Mouse (Mus musculus) midbrain, embryonic 16.5 days (tissue): ENCODE measurements around the gene Olfr1413. TPM values are rescaled to one million over a fixed set of nuclear protein-coding genes. Genes with fewer than 3 reads are reported as not detected.
A peak's percentile ranks its signal among the peaks of the same experiment; 100 is the strongest.

Experiments used
- ATAC-seq: fragments of 200-750 bp; cut with Nextera tagmentation; 2 replicates; pipeline ENCODE4 v1.8.0; 2017; ENCODE audit warnings: moderate TSS enrichment
- H3K27ac ChIP-seq: fragments of 300-500 bp; sonication (generic); 2 replicates; pipeline ENCODE4 v1.5.1; 2014; ENCODE audit warnings: mild to moderate bottlenecking, low read length, mixed read lengths
- H3K27me3 ChIP-seq: fragments of 300-500 bp; sonication (generic); 2 replicates; pipeline ENCODE4 v1.6.1; 2014; ENCODE audit warnings: low read depth, low read length, mixed read lengths; ENCODE audit not compliant: control insufficient read depth, insufficient read depth
- H3K36me3 ChIP-seq: fragments of 300-500 bp; sonication (generic); 2 replicates; pipeline ENCODE4 v1.6.1; 2014; ENCODE audit warnings: mild to moderate bottlenecking, low read length, moderate library complexity, mixed read lengths; ENCODE audit not compliant: control insufficient read depth, insufficient read depth
- H3K4me1 ChIP-seq: fragments of 300-500 bp; sonication (generic); 2 replicates; pipeline ENCODE4 v1.6.1; 2014; ENCODE audit warnings: mild to moderate bottlenecking, low read length, mixed read lengths; ENCODE audit not compliant: control insufficient read depth, insufficient read depth
- H3K4me2 ChIP-seq: fragments of 300-500 bp; sonication (generic); 2 replicates; pipeline ENCODE4 v1.6.1; 2014; ENCODE audit warnings: mild to moderate bottlenecking, low read length, mixed read lengths
- H3K4me3 ChIP-seq: fragments of 300-500 bp; sonication (generic); 2 replicates; pipeline ENCODE4 v1.5.1; 2014; ENCODE audit warnings: low read depth, mild to moderate bottlenecking, low read length, moderate library complexity, mixed read lengths
- H3K9ac ChIP-seq: fragments of 300-500 bp; sonication (generic); 2 replicates; pipeline ENCODE4 v1.6.1; 2014; ENCODE audit warnings: low read depth, low read length, mixed read lengths
- H3K9me3 ChIP-seq: fragments of 300-500 bp; sonication (generic); replicated peaks from 2 replicates; pipeline ENCODE4 v1.6.1; 2014; ENCODE audit warnings: mild to moderate bottlenecking, low read length, mixed read lengths; ENCODE audit not compliant: control insufficient read depth, poor library complexity, severe bottlenecking
- WGBS: fragments of 180-500 bp; shearing (Covaris S2); extraction: QIAGEN DNeasy Blood & Tissue Kit; methylation state at CpG from one replicate; pipeline ENCODE4 v1.1.7; 2014; 5-methylcytosine and 5-hydroxymethylcytosine counted together
- polyA plus RNA-seq: library from polyadenylated mRNA; unstranded; fragments of >200 nt; fragmentation: Nextera tagmentation; extraction: Ambion mirVana; gene quantifications from 2 replicates; pipeline ENCODE4 v1.2.1, GENCODE M21; 2015

Olfr1413 gene
- polyA plus RNA-seq, result not detected in 2 replicates

- Histone ChIP-seq H3K4me2 (no peak within 1 kb of the TSS), H3K36me3 (no peaks in the 10 kb centered on the region), H3K9me3 (no peaks in the 10 kb centered on the region), H3K9ac (no peak within 1 kb of the TSS), H3K4me3 (no peak within 1 kb of the TSS), H3K27ac (no peak within 1 kb of the TSS), H3K4me1 (no peaks in the 10 kb centered on the region), H3K27me3 (no peaks in the 10 kb centered on the region)
- ATAC-seq, result no peak
- 81% methylated on average over 3 of the region's 3 CpGs for WGBS
Measured at GRCm38 (mm10) chr1:92571022-92571421, at the start of gene Olfr1413. Olfr1413 (plus strand) TSS chr1:92571322.

GRCm38 (mm10) chr1:92521376-92521775, 49.7 kb upstream of the Olfr1413 start:
- no peaks in the 10 kb centered on the region for H3K9me3 ChIP-seq
- no peaks in the 10 kb centered on the region for H3K36me3 ChIP-seq
- no peaks in the 10 kb centered on the region for H3K27me3 ChIP-seq
- peak overlapping the region; percentile 54; the same call in 1 of the 2 replicates for H3K9ac ChIP-seq
- H3K4me1 ChIP-seq, result no peaks in the 10 kb centered on the region
- WGBS, result 17% methylated on average over 10 of the region's 10 CpGs
- 0 out of 2 replicates have a peak, but pooled peaks have one; percentile 32 for ATAC-seq
- no peak overlapping the region for H3K4me3 ChIP-seq
- no peak overlapping the region for H3K27ac ChIP-seq
- H3K4me2 ChIP-seq, result peak overlapping the region; percentile 44

- no peak overlapping the region for H3K4me3 ChIP-seq
- H3K27me3 ChIP-seq, result no peaks in the 10 kb centered on the region
- H3K4me2 ChIP-seq, result no peak overlapping the region
- H3K9me3 ChIP-seq, result no peaks in the 10 kb centered on the region
- H3K4me1 ChIP-seq, result no peaks in the 10 kb centered on the region
- no peak for ATAC-seq
- WGBS, result 89% methylated on average over 3 of the region's 3 CpGs
- H3K9ac ChIP-seq, result no peak overlapping the region
- H3K27ac ChIP-seq, result no peak overlapping the region
- H3K36me3 ChIP-seq, result no peaks in the 10 kb centered on the region
Measured at GRCm38 (mm10) chr1:92523764-92524163, 47.4 kb upstream of the Olfr1413 start.

GRCm38 (mm10) chr1:92536972-92537371, 34.1 kb upstream of the Olfr1413 start:
- 60% methylated on average over 5 of the region's 5 CpGs for WGBS
- H3K4me2 ChIP-seq, result no peak overlapping the region
- no peak for ATAC-seq

GRCm38 (mm10) chr1:92539071-92539470, 32.1 kb upstream of the Olfr1413 start:
- Histone ChIP-seq H3K4me1 (no peaks in the 10 kb centered on the region), H3K27ac (no peak overlapping the region), H3K36me3 (no peaks in the 10 kb centered on the region), H3K4me3 (no peak overlapping the region), H3K4me2 (no peak overlapping the region), H3K9ac (no peak overlapping the region), H3K27me3 (no peaks in the 10 kb centered on the region), H3K9me3 (no peaks in the 10 kb centered on the region)
- ATAC-seq, result no peak
- WGBS, result 43% methylated on average over 2 of the region's 2 CpGs

More at GRCm38 (mm10) chr1:92536972-92537371, 34.1 kb upstream of the Olfr1413 start:
- H3K4me1 ChIP-seq, result no peaks in the 10 kb centered on the region
- no peaks in the 10 kb centered on the region for H3K36me3 ChIP-seq
- H3K4me3 ChIP-seq, result no peak overlapping the region
- H3K9me3 ChIP-seq, result no peaks in the 10 kb centered on the region
- no peak overlapping the region for H3K27ac ChIP-seq
- no peaks in the 10 kb centered on the region for H3K27me3 ChIP-seq
- no peak overlapping the region for H3K9ac ChIP-seq

DNA sequence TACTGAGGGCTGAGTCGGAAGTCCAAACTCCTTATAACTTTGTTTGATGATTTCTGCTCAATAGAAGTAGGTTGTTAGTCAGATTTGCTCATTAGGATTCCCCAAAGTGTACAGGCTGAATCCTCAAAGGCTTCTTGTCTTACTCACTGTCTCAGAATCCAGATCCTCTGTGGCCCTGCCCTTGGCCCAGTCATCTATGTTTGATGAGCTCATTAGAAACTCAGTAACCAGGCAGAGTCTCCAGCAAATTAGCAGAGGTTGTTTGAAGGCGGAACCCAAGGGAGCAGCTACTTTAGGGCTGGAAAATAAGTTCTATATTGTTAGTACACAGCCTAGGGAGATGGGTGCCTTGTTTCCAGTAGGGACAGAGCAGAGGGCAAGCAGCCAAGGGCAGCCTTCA, 25.2 kb upstream of the Olfr1413 start:
- no peak overlapping the region for H3K4me3 ChIP-seq
- ATAC-seq, result no peak
- 82% methylated on average over 2 of the region's 2 CpGs for WGBS
- no peaks in the 10 kb centered on the region for H3K27me3 ChIP-seq
- no peaks in the 10 kb centered on the region for H3K4me1 ChIP-seq
- H3K4me2 ChIP-seq, result no peak overlapping the region
- H3K36me3 ChIP-seq, result no peaks in the 10 kb centered on the region
- H3K27ac ChIP-seq, result no peak overlapping the region
- H3K9ac ChIP-seq, result no peak overlapping the region
- no peaks in the 10 kb centered on the region for H3K9me3 ChIP-seq

GRCm38 (mm10) chr1:92585479-92585878, 14.4 kb downstream of the Olfr1413 start, which contains the start of gene Olfr1412:
Olfr1412 (plus strand) TSS chr1:92585779.
- Histone ChIP-seq H3K27ac (no peak within 1 kb of the TSS), H3K4me1 (no peaks in the 10 kb centered on the region), H3K9me3 (no peaks in the 10 kb centered on the region), H3K27me3 (no peaks in the 10 kb centered on the region), H3K9ac (no peak within 1 kb of the TSS), H3K4me3 (no peak within 1 kb of the TSS), H3K4me2 (no peak within 1 kb of the TSS), H3K36me3 (no peaks in the 10 kb centered on the region)
- WGBS, result 87% methylated on average over 2 of the region's 2 CpGs
- no peak for ATAC-seq

DNA sequence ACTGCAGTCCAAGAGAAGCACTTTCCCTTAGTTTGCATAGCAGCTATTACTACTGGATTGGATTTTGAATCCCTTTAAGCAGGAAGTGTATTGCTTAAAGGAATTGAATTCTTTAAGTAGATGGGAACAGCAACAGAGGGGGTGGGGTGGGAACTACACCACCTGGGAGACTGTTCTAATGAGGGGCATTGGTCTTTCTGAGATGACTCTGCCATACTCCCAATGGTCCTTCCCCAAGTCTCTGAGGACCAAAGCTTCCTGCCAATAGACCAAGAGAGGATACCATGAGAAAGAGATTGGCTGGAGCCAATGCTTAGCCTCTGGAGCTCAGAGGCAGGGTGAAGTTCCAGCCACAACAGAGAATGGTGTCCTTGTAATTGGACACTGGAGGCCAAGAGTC, 23.0 kb downstream of the Olfr1413 start, which contains the start of gene Olfr1411:
Gene Olfr1411, plus strand, starts transcription at position 301 of the 400 bp plus-strand sequence.
- H3K9ac ChIP-seq, result no peak within 1 kb of the TSS
- no peak for ATAC-seq
- no peaks in the 10 kb centered on the region for H3K4me1 ChIP-seq
- no peak within 1 kb of the TSS for H3K27ac ChIP-seq
- no peak within 1 kb of the TSS for H3K4me3 ChIP-seq
- no peaks in the 10 kb centered on the region for H3K9me3 ChIP-seq
- H3K27me3 ChIP-seq, result no peaks in the 10 kb centered on the region
- H3K4me2 ChIP-seq, result no peak within 1 kb of the TSS
- no peaks in the 10 kb centered on the region for H3K36me3 ChIP-seq

- H3K9ac ChIP-seq, result no peak overlapping the region
- no peak overlapping the region for H3K27ac ChIP-seq
- H3K27me3 ChIP-seq, result no peaks in the 10 kb centered on the region
- 88% methylated on average over 3 of the region's 3 CpGs for WGBS
- H3K4me2 ChIP-seq, result no peak overlapping the region
- no peaks in the 10 kb centered on the region for H3K36me3 ChIP-seq
- no peaks in the 10 kb centered on the region for H3K9me3 ChIP-seq
- no peak for ATAC-seq
- no peaks in the 10 kb centered on the region for H3K4me1 ChIP-seq
- H3K4me3 ChIP-seq, result no peak overlapping the region
Measured at GRCm38 (mm10) chr1:92596019-92596418, 24.9 kb downstream of the Olfr1413 start.
